Mouse (Mus musculus): Measurements from ENCODE around the gene Efcab11.
A peak's percentile ranks its signal among the peaks of the same experiment; 100 is the strongest.

Gene Efcab11

GRCm38 (mm10) chr12:99884269-99885261 is at the start of gene Efcab11, which contains the start of gene Tdp1:
Gene Efcab11, minus strand, starts transcription at chr12:99884439.
Gene Tdp1, plus strand, starts transcription at chr12:99884517.
- peak; percentile 89 for DNase-seq

GRCm38 (mm10) chr12:99933630-99934029 is 49.4 kb upstream of the Efcab11 start:
- DNase-seq = no peak

GRCm38 (mm10) chr12:99932245-99932644 is 48.0 kb upstream of the Efcab11 start:
- DNase-seq = no peak

DNA sequence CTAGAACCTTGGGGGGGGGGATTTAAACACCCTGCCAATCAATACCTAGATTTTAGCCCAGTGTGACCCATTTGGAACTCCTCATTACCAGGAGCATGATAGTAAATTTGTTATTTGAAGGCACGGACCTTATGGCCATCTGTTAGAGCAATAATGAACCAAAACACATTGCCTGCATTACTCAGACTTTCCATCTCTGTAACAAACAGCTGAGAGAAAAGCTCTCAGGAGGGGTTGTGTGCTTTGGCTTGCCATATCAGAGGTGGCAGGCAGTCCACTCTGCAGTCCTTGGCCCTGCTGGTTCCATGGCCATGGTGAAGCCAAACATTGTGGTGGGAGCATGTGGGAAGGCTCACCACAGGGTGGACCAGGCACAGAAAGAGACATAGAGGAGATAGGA is 44.9 kb upstream of the Efcab11 start:
- DNase-seq = no peak

- DNase-seq = no peak
These were observed 44.1 kb upstream of the Efcab11 start for GRCm38 (mm10) chr12:99928311-99928710.

GRCm38 (mm10) chr12:99923703-99924102 is 39.5 kb upstream of the Efcab11 start:
- no peak for DNase-seq

- no peak for DNase-seq
These were observed 38.9 kb upstream of the Efcab11 start for GRCm38 (mm10) chr12:99923131-99923606.

DNA sequence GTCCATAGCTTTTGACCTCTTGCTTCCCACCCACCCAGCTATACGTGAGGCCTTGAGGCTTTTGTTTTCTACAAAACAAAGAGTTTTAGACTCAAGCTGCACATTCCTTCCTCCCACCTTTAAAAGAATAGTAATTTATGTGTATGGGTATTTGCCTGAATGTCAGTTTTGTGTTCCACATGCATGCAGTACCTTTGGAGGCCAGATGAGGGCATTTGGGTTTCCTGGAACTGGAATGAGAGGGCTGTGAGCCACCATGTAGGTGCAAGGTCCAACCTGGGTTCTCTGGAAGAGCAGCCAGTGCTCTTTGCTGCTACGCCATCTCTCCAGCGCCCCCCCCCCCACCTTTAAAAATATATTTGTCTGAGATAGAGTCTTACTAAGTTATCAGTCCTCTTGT is 36.8 kb upstream of the Efcab11 start:
- no peak for DNase-seq

DNA sequence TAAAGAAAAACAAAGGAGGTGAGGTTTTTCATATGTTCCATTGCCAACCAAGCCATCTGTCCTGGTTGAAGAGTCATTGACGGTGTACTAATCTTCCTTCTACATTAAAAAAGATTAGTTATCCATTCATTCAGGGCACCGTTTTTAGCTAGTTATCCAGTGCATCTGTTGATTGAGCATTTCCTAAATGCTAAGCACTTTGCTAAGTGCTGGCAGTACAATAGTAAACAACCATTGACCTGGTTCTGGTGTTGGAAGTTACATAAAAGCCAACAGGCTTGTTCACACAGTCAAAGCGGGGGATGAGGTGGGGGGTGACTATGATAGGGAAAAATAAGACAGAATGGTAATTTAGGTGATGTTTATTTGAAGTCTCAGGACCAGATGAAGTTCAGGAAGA is 35.4 kb upstream of the Efcab11 start:
- DNase-seq = no peak

GRCm38 (mm10) chr12:99917800-99918427 is 33.7 kb upstream of the Efcab11 start:
- DNase-seq = no peak

DNA sequence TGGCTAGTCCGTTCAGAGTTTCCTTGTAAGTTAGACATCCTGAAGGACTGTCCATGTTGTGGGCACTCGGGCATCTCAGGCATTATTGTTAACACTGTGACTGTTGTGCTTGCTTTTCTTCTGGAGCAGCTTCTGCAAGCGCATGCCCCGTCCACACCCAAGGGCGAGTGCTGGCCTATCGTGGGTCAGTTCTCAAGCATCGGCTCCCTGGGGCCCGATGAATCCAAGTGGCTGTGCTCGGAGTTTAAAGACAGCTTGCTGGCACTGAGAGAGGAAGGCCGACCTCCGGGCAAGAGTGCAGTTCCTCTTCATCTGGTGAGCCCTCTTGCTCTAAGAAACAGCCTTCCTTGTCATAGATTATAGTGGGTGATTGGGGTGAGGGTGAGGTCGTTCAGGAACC is 27.2 kb upstream of the Efcab11 start:
- DNase-seq = no peak

GRCm38 (mm10) chr12:99904537-99904936 is 20.3 kb upstream of the Efcab11 start:
- DNase-seq = no peak

DNA sequence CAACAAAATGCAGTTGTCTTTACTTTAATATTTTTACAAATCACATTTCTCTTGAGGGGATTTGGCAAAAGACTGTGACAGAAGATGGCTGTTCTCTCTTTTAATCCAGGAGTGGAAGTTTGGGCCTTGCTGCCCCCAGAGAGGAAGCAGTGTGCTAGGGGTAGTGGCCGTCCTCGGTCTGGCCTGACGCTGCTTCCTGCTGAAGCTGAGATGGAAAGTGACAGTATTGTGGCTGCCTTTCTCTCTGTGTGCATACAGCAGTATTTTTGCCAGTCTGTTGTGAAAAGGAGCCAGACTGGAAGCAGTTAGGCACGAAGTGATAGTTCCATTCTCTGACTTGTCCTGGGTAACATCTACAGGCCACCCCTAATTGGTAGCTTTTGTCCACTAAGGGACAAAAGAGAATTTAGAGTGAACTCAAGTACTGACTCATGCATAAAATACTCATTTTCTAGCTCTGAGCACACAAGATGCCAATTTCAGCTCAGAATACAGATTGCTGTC is 18.7 kb upstream of the Efcab11 start:
- DNase-seq = no peak

DNA sequence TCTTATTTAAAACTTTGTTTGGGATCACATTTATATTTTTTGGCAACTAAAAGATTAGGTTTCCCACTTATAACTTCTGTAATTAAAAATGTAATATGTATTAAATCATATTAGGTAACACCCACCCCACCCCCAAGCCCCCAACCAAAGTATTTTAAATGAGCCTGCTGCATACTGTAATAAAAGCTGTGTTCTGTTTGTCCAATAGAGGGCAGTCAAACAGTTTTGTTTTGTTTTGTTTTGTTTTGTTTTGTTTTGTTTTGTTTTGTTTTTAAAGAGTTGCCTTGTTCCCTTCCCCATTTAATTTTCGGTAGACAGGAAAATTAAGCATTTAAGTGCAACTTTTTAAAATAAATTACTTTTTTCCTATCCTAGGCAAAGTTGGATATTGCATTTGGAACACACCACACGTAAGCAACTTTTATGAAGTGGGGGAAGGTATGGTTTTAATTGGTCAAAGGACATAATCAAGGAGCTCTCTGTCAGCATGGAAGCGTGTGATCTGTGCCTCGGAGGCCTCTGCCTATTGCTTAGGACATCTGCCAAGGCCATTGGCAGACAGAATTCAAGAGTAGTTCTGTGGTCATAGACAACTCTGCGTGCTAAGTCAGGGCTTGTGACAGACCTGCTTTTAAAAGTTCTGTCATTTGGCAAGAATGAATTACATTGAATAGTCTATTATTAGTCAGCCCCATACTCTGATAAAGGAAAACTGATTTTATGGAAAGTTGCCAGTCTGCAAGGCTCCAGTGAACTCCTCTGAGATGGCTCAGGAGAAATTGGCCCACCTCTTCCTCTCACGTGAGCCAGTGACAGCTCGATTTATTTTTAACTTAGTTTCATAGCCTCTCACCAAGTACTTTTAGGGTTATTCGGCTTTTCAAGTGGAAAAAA is 18.0 kb upstream of the Efcab11 start:
- DNase-seq = no peak

- no peak for DNase-seq
These were observed 15.8 kb upstream of the Efcab11 start for GRCm38 (mm10) chr12:99899991-99900390.

- no peak for DNase-seq
These were observed 14.1 kb upstream of the Efcab11 start for GRCm38 (mm10) chr12:99898248-99898870.

DNA sequence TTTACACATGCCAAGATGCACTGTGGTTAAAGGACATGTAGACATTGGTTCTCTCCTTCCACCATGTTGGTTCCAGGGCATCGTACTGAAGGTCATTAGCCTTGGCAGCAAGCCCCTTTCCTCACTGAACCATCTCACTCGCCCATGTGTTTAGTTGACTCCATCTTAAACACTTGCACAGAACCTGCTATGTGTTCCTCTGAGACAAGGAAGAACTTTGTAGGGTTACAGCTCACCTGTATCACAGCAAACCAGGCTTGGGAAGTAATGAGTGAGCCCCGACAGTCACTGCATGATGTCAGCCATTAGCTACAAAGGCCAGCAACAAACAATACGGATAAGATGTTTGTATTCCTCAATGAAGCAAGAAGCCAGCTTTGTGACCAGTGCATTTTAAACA is 13.6 kb upstream of the Efcab11 start:
- DNase-seq = no peak

- DNase-seq = no peak
These were observed 1.2 kb upstream of the Efcab11 start for GRCm38 (mm10) chr12:99885282-99885901.

- no peak for DNase-seq
These were observed 530 bp downstream of the Efcab11 start for GRCm38 (mm10) chr12:99883713-99884105.

- DNase-seq = peak; percentile 83
These were observed 1.1 kb downstream of the Efcab11 start for GRCm38 (mm10) chr12:99883000-99883712.

DNA sequence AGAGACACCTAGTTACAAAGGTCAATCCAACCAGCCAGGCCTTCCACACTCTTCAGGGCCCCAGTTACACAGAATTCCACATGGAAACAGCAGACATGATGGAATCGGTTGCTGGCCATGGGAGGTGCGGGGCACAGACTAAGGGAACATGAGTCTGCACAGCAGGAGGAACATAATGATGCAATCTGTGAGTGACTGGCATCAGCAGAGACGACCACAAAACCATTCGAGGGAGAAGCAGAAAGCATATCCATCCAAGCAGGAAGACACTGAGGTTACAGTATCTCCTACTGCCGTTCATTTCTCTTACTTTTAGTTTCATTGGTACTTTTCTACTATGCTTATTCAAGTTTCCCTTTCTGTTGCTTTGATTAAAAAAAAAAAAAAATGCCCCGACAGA is 9.6 kb downstream of the Efcab11 start:
- no peak for DNase-seq

Measured in right cerebral cortex, postnatal 14 days (tissue).